Mouse (Mus musculus) megakaryocyte progenitor cell, adult 5-6 weeks (primary cell): ENCODE results near the gene Mapkbp1. TPM values are rescaled to one million over a fixed set of nuclear protein-coding genes. Genes with fewer than 3 reads are reported as not detected.
A peak's percentile ranks its signal among the peaks of the same experiment; 100 is the strongest.

ENCODE experiments used
- ATAC-seq: replicated peaks from 2 replicates; pipeline ENCODE4 v1.8.0; 2016; ENCODE audit warnings: mild to moderate bottlenecking, moderate TSS enrichment, inconsistent platforms; ENCODE audit not compliant: poor library complexity
- total RNA-seq, 2 experiments: library from RNA; stranded (forward) in 1 of 2; stranded (reverse) in 1 of 2; fragments of 157-497, 149-512 nt in 1 of 2; fragments of 200-1000 nt in 1 of 2; gene quantifications; 2 replicates each; pipeline versions ENCODE4 v1.2.3 to v1.2.4; 2015 to 2017

Gene Mapkbp1
- total RNA-seq, 2 experiments from 2014 or later, result 2.3 to 4.0 TPM

GRCm38 (mm10) chr2:120049632-120050274 lies 77.3 kb downstream of the Mapkbp1 start:
- ATAC-seq, result peak; percentile 61; the same call in 1 of the 2 replicates

GRCm38 (mm10) chr2:120051405-120051804 lies 78.9 kb downstream of the Mapkbp1 start:
- no peak for ATAC-seq

DNA sequence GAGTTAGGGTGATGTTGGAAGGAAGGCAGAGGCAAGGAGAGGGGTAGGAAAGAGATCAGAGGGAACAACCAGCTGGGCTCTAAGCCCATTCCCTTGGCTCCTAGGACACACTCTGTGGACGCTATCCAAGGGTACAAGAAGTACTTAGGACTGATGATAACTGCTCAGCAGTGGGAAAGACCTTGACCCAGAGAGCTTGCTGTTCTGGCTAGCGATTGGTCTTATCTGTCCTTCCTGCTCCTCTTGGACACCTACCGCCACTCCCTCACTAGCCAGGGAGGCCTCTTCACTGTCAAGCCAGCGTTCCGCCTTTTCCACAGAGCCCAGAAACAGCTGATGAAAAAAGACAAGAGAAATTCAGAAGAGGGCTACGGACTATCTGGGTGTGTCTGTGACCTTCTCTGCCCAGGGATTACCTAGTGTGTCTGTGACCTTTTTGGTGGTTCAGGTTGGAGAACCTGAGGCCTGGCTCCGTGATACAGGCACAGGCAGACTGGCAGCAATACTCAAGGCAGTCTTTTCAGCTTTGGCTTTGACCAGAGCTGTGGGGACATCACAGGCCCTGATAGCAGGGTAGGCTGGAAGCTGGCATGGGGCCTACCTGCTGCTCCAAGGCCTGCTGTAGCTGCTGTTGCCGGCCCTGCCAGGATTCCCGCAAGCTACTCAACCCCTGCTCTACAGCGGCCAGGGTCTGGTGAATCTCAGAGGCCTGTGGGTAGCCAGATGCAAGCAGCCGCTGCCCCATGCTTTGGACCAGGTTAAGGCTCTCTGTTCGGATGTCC lies 82.5 kb downstream of the Mapkbp1 start:
- no peak for ATAC-seq

- no peak for ATAC-seq
These were observed 83.4 kb downstream of the Mapkbp1 start for GRCm38 (mm10) chr2:120055923-120056322.

DNA sequence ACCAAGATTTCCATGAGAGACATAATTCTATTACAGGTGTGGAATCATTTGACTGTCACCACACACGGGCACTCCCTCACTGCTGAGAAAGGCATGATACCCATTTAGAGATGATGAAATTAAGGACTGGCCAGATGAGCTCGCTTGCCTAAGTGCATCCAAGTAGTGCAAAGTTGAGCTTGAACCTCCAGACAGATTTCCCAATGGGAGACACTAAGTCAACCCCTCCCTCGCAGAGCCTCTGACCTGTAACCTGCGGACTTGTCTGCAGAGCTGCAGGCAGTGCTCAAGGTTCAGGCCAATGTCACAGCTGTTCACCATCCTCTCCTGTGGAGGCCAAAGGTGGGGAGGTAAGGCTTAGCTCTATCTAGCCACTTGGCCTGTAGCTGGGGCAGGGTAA lies 86.3 kb downstream of the Mapkbp1 start:
- ATAC-seq, result no peak

GRCm38 (mm10) chr2:120059466-120059865 lies 87.0 kb downstream of the Mapkbp1 start:
- no peak for ATAC-seq

DNA sequence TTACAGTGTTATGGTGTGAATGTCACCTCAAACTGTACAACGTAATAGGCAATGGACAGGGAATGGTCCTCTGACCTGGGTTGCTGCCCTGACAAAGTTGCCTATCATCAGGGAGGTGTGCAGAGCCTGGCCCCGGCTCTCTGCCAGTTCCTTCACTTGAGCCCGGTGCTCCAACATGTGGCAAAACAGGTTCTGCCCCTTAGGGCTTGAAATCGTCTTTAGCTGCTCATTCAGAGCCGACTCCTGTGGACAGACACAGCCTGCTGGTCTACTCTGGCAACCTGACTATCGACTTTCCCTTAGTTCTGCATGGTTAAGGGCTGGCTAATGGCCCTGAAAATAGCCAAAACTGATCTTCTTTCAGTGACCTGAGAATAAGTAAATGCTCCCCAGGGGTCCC lies 87.7 kb downstream of the Mapkbp1 start:
- no peak for ATAC-seq

GRCm38 (mm10) chr2:120060651-120061050 lies 88.2 kb downstream of the Mapkbp1 start:
- ATAC-seq, result no peak

DNA sequence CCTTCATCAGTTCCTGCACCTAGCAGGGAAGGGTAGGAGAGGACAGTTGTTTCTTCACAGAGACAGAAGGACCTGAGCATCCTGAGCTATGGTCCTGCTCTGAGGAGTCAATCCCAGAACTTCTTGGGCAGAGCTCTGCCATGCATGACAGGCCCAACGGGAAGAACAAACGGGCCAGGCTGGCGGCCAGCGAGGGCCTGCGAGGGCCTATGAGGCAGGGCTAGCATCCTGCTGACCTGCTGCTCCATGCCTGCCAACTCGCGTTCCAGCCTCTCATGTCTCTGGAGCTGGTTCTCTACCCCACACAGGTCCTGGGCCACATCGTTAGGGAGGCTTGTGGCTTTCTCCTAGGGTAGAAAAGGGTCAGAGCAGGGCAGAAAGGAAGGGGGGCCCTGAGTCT lies 89.7 kb downstream of the Mapkbp1 start:
- ATAC-seq, result no peak

DNA sequence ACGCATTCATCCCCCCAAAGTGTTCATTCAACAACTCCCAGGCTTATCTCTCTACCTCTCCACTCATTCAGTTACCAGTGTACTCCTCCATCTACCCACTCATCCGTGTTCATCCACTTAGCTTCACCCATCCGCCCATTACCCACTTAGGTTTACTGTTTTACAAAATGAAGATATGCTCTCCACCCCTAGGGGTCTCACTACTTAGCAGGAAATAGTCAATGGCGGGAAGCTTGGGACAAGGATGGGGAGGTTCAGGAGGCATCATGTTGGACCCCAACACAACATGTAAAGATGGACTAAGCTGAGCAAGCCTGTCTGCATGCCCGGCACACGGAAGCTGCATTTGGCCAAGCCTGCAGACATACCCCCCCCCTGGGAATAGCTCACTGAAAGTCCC lies 92.1 kb downstream of the Mapkbp1 start:
- no peak for ATAC-seq

DNA sequence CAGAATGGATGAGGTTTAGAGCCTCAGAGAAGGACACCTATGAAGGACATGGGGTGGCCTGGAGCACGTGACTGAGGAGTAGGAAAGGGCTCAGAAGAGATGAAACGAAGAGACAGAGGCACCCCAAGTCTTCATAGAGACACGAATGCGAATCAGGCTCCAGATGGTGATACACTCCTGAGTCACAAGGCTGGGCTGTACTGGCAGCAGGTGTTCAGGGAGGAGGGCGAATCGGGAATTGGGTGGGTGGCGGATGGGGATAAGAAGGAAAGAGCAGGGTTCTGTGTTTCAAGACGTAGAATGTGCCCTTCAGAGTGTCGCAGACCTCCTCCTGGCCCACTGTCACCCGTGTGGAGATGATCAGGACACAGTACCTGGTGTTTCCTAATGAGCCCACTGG lies 92.7 kb downstream of the Mapkbp1 start:
- ATAC-seq, result no peak

DNA sequence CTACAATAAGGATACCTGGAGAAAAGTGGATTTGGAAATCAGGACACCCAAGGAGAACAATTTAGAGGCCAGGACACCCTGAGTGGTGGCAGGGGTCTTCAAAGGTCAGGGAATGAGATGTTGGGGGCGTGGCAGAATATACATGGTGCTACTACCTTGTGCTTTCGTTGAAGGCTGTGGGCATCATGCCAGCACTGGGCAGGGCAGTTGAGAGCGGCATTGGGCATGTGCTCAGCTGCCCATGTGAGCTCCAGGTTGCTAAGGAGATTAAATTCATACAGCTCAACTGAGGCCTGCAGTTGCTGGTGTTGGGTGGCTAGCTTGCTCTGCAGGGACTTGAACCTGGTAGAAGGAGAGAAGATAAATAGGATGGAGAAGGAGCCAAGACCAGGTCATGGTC lies 93.7 kb downstream of the Mapkbp1 start:
- ATAC-seq, result no peak

DNA sequence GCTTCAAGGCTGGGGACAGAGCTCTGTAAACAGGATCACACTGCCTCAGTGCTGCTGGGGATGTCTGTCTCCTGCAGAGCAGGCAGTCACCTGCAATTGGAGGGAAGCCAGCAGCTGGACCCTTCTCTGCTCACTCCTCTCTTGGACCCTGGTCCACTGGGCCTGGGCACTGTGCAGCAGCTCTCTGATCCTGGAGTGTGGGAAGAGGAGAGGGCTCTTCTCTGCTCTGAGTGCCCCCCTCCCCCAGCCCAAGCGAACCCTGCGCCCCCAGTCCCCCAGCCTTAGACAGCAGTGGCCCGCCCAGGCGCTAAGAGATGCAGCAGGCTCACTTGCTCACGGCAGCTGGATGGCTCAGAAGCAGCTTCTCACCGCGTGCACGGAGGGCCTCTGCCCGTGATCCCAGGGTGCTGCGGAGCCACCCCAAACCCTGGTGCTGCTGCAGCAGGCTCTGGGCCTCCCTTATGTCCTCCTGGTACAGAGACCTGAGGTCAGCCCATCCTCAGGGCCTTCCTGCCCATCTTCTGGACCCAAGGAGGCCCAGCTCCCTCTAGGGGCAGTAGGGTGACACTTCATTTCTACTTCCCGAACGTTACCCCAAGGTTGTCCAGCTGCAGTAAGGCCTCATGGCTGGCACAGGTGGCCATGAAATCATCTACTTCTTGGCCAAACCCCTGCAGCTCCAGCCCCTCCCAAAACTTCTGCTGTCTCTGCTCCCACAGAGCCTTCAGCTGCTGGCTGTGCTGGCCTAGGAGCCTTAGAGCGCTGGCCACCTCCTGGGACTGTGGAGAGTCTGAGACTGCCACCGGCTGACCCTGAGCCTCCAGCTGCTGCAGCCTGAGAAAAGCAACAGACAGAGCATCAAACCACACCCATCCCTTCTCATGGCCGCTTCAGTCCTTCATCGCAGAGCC lies 96.3 kb downstream of the Mapkbp1 start:
- ATAC-seq, result peak; percentile 76

- ATAC-seq, result no peak
These were observed 97.0 kb downstream of the Mapkbp1 start for GRCm38 (mm10) chr2:120069466-120069990.

DNA sequence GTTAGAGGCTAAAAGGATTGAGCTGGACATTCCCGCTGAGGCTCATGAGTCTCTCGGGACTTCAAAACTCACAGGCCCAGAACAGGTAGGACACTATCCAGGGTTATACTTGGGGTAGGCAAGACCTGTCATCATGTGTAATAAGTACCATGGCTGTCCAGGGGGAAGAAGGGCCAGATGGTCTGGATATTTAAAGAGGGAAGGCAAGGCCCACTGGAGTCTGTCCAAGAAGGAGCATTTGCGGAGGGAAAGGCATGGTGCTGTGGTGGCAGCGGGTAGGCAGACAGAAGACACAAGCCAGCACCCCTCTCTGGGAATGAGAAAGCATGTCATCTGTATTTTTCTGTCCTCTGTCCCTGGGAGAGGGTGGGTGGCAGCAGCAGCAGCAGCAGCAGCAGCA lies 101.6 kb downstream of the Mapkbp1 start:
- ATAC-seq, result no peak

- ATAC-seq, result peak; percentile 91
These were observed 103.7 kb downstream of the Mapkbp1 start for GRCm38 (mm10) chr2:120076076-120076705.

Other genes starting within 250 kb of the Mapkbp1 start
- gene Itpka, start 230.4 kb upstream of the Mapkbp1 start, total RNA-seq (2015), result 0.20 and 0.29 TPM in 2 replicates
- gene Itpka, start 230.4 kb upstream of the Mapkbp1 start, total RNA-seq (2017), result 0.25 and 0.54 TPM in 2 replicates
- not detected in 2 replicates for gene Ltk, start 212.3 kb upstream of the Mapkbp1 start, total RNA-seq (2015)
- gene Ltk, start 212.3 kb upstream of the Mapkbp1 start, total RNA-seq (2017), result not detected in 2 replicates
- 6.6 TPM in 2 replicates for gene Rpap1, start 185.2 kb upstream of the Mapkbp1 start, total RNA-seq (2015)
- 9.6 and 9.7 TPM in 2 replicates for gene Rpap1, start 185.2 kb upstream of the Mapkbp1 start, total RNA-seq (2017)
- not detected in 2 replicates for gene Tyro3, start 175.0 kb upstream of the Mapkbp1 start, total RNA-seq (2015)
- not detected in 2 replicates for gene Tyro3, start 175.0 kb upstream of the Mapkbp1 start, total RNA-seq (2017)
- gene Mga, start 75.5 kb upstream of the Mapkbp1 start, total RNA-seq (2015), result 60.7 and 96.3 TPM in 2 replicates
- gene Mga, start 75.5 kb upstream of the Mapkbp1 start, total RNA-seq (2017), result 39.4 and 64.1 TPM in 2 replicates
- gene Jmjd7, start 54.8 kb downstream of the Mapkbp1 start, total RNA-seq (2015), result 2.6 and 5.0 TPM in 2 replicates
- gene Jmjd7, start 54.8 kb downstream of the Mapkbp1 start, total RNA-seq (2017), result 1.7 and 5.4 TPM in 2 replicates
- gene Gm28042, start 54.8 kb downstream of the Mapkbp1 start, total RNA-seq (2015), result 2.2 and 4.1 TPM in 2 replicates
- 0.50 and 0.51 TPM in 2 replicates for gene Gm28042, start 54.8 kb downstream of the Mapkbp1 start, total RNA-seq (2017)
- 1.2 and 1.4 TPM in 2 replicates for gene Pla2g4b, start 60.7 kb downstream of the Mapkbp1 start, total RNA-seq (2015)
- gene Pla2g4b, start 60.7 kb downstream of the Mapkbp1 start, total RNA-seq (2017), result 0.51 and 3.7 TPM in 2 replicates
- 22.8 and 24.8 TPM in 2 replicates for gene Ehd4, start 181.9 kb downstream of the Mapkbp1 start, total RNA-seq (2015)
- gene Ehd4, start 181.9 kb downstream of the Mapkbp1 start, total RNA-seq (2017), result 28.6 and 30.1 TPM in 2 replicates